Mouse (Mus musculus): ENCODE measurements around the gene Slc38a9. TPM values are rescaled to one million over a fixed set of nuclear protein-coding genes. Genes with fewer than 3 reads are reported as not detected.

The Slc38a9 gene
- 10.0 and 14.6 TPM in 2 replicates for total RNA-seq (2014; rRNA removed)
- polyA plus RNA-seq (2015; fragmentation: Nextera tagmentation; extraction: Ambion mirVana), result 4.9 and 8.7 TPM in 2 replicates

DNA sequence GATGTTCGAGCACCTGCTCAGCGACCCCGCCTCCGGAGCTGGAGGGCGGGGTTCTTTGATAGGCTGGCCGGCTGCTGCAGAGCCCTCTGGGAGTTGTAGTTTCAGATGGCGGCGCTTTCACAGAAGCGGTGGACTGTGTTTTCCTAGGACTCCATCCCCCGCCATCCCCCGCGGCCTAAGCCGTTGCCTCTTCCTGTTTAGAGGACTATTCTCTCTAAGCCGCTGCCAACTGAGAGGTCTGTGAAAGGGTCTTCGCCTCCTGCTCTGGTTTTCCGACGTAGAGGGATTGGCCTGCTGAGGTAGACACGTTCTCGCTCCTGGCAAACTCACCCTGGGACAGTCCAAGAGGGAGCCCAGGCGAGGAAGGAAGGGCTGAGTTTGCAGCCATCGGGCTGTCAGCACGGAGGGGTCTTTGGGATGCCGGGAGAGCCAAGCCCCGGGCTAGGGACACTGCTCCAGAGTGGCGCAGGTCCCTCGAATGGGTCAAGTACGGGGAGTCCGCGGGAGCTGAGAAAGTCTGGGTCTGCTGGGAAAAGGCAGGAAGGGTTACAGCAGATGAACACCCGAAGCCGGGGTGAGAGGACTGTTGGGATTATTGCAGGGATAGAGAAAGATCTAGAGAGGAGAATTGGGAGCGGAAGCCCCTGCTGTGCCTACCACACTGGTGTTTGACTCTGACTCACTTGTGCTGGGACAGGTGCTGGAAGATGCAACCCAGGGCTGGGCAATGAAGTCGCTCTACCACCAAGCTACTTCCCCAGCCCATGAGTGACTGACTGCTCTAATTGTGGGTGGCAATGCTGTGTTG is at the start of gene Slc38a9:
Gene Slc38a9, plus strand, starts transcription at position 178 of the 808 bp plus-strand sequence.
- Histone ChIP-seq H3K4me3 (ENCODE audit: low read depth, low read length) (peak within 1 kb of the TSS; percentile 86), H3K9ac (peak within 1 kb of the TSS; percentile 81), H3K27me3 (ENCODE audit: insufficient read depth, low read length) (no peaks in the 10 kb centered on the region), H3K4me2 (ENCODE audit: low read depth) (peak within 1 kb of the TSS; percentile 67), H3K27ac (ENCODE audit: low read depth, low read length) (peak within 1 kb of the TSS; percentile 90), H3K36me3 (ENCODE audit: insufficient read depth) (no peaks in the 10 kb centered on the region), H3K9me3 (ENCODE audit: low read length) (no peaks in the 10 kb centered on the region), H3K4me1 (ENCODE audit: insufficient read depth) (peaks cover 5% of the 10 kb centered on the region)
- TF ChIP-seq CTCF (IDR thresholded peaks at IDR 0.05; ENCODE audit: low read depth), result no peak
- 2% methylated on average over 33 of the region's 33 CpGs for WGBS
- ATAC-seq (peak; percentile 99), DNase-seq (peak; percentile 95)

DNA sequence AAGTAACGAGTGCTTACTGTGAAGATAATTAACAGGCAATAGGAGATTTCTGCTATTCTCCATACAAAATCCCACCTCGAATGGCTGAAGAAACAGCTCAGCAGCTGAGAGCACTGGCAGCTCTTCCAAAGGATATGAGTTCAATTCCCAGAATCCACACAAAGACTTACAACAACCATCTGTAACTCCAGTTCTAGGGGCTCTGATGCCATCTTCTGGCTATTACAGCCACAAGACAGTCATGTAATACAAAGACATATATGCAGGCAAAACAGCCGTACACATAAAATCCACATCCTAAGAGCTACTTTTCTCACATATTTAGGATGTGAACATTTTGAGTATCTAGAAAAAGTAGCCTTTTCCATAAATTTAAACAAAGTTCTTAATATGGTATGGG is 39.0 kb upstream of the Slc38a9 start:
- H3K4me1 ChIP-seq (ENCODE audit: insufficient read depth), result no peaks in the 10 kb centered on the region
- H3K27ac ChIP-seq (ENCODE audit: low read depth, low read length), result no peak overlapping the region
- DNase-seq (peak; percentile 3), ATAC-seq (no peak)
- TF ChIP-seq CTCF (IDR thresholded peaks at IDR 0.05; ENCODE audit: low read depth), result no peak
- no peak overlapping the region for H3K4me3 ChIP-seq (ENCODE audit: low read depth, low read length)
- no peaks in the 10 kb centered on the region for H3K27me3 ChIP-seq (ENCODE audit: insufficient read depth, low read length)
- no peaks in the 10 kb centered on the region for H3K9me3 ChIP-seq (ENCODE audit: low read length)
- no peak overlapping the region for H3K4me2 ChIP-seq (ENCODE audit: low read depth)
- no peak overlapping the region for H3K9ac ChIP-seq
- WGBS, result 61% methylated on average over 3 of the region's 3 CpGs
- H3K36me3 ChIP-seq (ENCODE audit: insufficient read depth), result no peaks in the 10 kb centered on the region

DNA sequence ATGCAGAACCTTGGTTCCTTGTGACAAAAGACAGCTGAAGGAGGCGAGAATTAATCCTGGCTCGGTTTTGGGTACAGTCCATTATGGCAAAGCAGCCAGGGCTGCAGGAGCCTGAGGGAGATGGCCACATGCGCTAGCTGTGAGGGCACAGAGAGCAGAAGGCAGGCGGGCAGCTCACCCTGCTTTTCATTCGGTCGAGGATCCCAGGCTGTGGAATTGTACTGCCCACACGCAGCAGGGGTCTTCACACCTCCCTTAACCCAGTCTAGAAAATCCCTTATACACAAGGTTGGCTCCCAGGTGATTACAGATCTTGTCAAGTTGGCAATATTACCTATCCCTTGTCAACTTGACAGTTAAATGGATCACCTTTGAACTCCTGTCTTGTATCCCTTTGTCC is 36.9 kb upstream of the Slc38a9 start:
- H3K4me1 ChIP-seq (ENCODE audit: insufficient read depth), result no peaks in the 10 kb centered on the region
- H3K4me2 ChIP-seq (ENCODE audit: low read depth), result no peak overlapping the region
- no peak overlapping the region for H3K4me3 ChIP-seq (ENCODE audit: low read depth, low read length)
- H3K27me3 ChIP-seq (ENCODE audit: insufficient read depth, low read length), result no peaks in the 10 kb centered on the region
- H3K9ac ChIP-seq, result no peak overlapping the region
- TF ChIP-seq CTCF (IDR thresholded peaks at IDR 0.05; ENCODE audit: low read depth), result no peak
- no peaks in the 10 kb centered on the region for H3K9me3 ChIP-seq (ENCODE audit: low read length)
- H3K36me3 ChIP-seq (ENCODE audit: insufficient read depth), result no peaks in the 10 kb centered on the region
- no peak overlapping the region for H3K27ac ChIP-seq (ENCODE audit: low read depth, low read length)
- ATAC-seq (no peak), DNase-seq (no peak)
- WGBS, result 57% methylated on average over 7 of the region's 7 CpGs

DNA sequence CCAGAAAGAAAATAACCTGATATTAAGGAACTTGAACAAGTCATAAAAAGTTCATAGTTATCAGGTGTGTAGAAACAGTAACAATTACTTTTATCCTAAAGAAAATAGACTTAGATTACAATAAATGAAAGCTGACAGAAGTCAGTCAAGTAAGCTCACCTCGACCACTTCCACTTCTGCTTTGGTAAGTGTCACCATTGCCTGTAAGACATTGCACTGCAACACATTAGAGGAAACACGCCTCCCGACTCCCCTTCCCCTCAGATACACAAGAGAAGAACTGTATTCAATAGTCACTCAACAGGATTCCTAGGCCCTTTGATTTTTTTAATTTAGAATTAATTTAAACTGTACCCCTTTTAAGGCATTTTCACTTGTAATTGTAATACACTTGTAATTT is 35.9 kb upstream of the Slc38a9 start:
- ATAC-seq (no peak), DNase-seq (no peak)
- H3K9me3 ChIP-seq (ENCODE audit: low read length), result no peaks in the 10 kb centered on the region
- H3K27me3 ChIP-seq (ENCODE audit: insufficient read depth, low read length), result no peaks in the 10 kb centered on the region
- no peak overlapping the region for H3K27ac ChIP-seq (ENCODE audit: low read depth, low read length)
- no peaks in the 10 kb centered on the region for H3K36me3 ChIP-seq (ENCODE audit: insufficient read depth)
- WGBS, result 75% methylated on average over 3 of the region's 3 CpGs
- no peak overlapping the region for H3K4me2 ChIP-seq (ENCODE audit: low read depth)
- no peaks in the 10 kb centered on the region for H3K4me1 ChIP-seq (ENCODE audit: insufficient read depth)
- no peak for TF ChIP-seq CTCF (IDR thresholded peaks at IDR 0.05; ENCODE audit: low read depth)
- H3K9ac ChIP-seq, result no peak overlapping the region
- no peak overlapping the region for H3K4me3 ChIP-seq (ENCODE audit: low read depth, low read length)

DNA sequence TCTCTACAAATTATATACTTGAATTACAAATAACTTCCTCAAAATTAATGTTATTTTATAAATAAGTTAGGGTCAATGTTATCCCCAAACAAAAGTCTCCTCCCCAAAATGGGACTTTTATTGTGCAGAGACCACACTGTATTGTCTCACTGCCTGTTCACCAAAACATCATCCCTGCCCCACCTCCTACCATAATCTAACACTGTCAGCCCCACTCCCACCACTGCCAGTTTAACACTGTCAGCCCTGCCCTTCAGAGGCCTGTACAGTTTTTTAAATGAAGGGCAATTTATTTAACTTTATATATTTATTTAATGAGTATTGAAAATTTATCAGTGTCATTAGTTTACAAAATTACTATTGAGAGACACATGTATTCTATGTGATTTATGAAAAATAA is 35.0 kb upstream of the Slc38a9 start:
- ATAC-seq, result no peak
- no peak overlapping the region for H3K4me2 ChIP-seq (ENCODE audit: low read depth)
- no peaks in the 10 kb centered on the region for H3K27me3 ChIP-seq (ENCODE audit: insufficient read depth, low read length)
- no peaks in the 10 kb centered on the region for H3K9me3 ChIP-seq (ENCODE audit: low read length)
- no peak overlapping the region for H3K9ac ChIP-seq
- no peak overlapping the region for H3K4me3 ChIP-seq (ENCODE audit: low read depth, low read length)
- TF ChIP-seq CTCF (IDR thresholded peaks at IDR 0.05; ENCODE audit: low read depth), result no peak
- H3K27ac ChIP-seq (ENCODE audit: low read depth, low read length), result no peak overlapping the region
- H3K36me3 ChIP-seq (ENCODE audit: insufficient read depth), result no peaks in the 10 kb centered on the region
- DNase-seq, result no peak
- no peaks in the 10 kb centered on the region for H3K4me1 ChIP-seq (ENCODE audit: insufficient read depth)

DNA sequence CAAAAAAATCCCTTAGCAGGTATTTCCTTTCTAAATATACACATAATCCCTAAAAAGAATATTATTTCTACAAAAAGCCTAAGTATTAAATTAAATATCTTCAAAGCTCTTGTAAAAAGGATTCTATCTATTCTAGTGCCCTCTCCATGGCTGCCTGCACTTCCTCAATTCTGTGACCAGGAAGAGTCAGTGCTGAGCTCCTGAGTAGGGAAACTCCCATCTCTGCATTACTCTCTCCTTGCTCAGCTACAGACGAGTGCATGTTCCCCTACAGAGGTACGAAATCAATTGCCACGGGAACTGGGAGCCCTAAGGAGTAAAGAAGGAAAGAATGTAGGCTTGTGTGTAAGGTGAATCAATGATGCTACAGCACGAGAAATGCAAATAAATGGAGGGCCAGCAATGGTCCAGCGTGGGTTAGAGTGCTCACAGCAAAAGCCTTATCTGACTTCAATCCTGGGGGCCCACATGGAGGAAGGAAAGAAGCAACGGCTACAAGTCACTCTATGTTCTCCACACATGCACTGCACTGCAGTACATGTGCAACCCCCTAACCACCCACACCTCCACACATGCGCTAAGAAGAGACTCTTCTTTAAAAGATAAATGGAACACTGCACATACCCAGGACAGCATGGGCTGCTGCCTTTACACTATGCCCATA is 25.2 kb upstream of the Slc38a9 start:
- H3K4me3 ChIP-seq (ENCODE audit: low read depth, low read length), result no peak overlapping the region
- H3K4me1 ChIP-seq (ENCODE audit: insufficient read depth), result no peaks in the 10 kb centered on the region
- H3K27me3 ChIP-seq (ENCODE audit: insufficient read depth, low read length), result no peaks in the 10 kb centered on the region
- DNase-seq (no peak), ATAC-seq (no peak)
- no peaks in the 10 kb centered on the region for H3K36me3 ChIP-seq (ENCODE audit: insufficient read depth)
- no peak for TF ChIP-seq CTCF (IDR thresholded peaks at IDR 0.05; ENCODE audit: low read depth)
- no peak overlapping the region for H3K27ac ChIP-seq (ENCODE audit: low read depth, low read length)
- H3K9ac ChIP-seq, result no peak overlapping the region
- no peak overlapping the region for H3K4me2 ChIP-seq (ENCODE audit: low read depth)
- no peaks in the 10 kb centered on the region for H3K9me3 ChIP-seq (ENCODE audit: low read length)
- 76% methylated on average over 7 of the region's 7 CpGs for WGBS

DNA sequence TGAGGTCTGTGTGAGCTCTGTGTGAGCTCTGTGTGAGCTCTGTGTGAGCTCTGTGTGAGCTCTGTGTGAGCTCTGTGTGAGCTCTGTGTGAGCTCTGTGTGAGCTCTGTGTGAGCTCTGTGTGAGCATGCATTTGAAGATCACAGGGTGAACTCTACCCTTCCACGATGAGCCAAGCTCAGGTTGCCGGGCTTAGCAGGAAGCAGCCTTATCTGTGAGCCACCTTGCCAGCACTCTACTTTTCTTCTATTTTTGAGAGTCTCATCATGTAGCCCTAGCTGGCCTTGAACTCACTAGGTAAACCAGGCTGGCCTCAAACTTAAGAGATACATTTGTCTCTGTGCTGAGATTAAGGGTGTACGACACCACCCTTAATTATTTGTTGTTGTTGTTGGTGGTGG is 24.1 kb upstream of the Slc38a9 start:
- DNase-seq, result no peak
- Histone ChIP-seq H3K36me3 (ENCODE audit: insufficient read depth) (no peaks in the 10 kb centered on the region), H3K4me1 (ENCODE audit: insufficient read depth) (no peaks in the 10 kb centered on the region), H3K9ac (no peak overlapping the region), H3K4me2 (ENCODE audit: low read depth) (no peak overlapping the region), H3K27ac (ENCODE audit: low read depth, low read length) (no peak overlapping the region), H3K4me3 (ENCODE audit: low read depth, low read length) (no peak overlapping the region), H3K9me3 (ENCODE audit: low read length) (no peaks in the 10 kb centered on the region), H3K27me3 (ENCODE audit: insufficient read depth, low read length) (no peaks in the 10 kb centered on the region)
- TF ChIP-seq CTCF (IDR thresholded peaks at IDR 0.05; ENCODE audit: low read depth), result no peak
- ATAC-seq, result no peak
- 41% methylated on average over 3 of the region's 3 CpGs for WGBS

All from forebrain, postnatal 0 days (tissue).